Mouse (Mus musculus): ENCODE results near the gene Macrod2.

- no peak for TF ChIP-seq POLR2A (IDR thresholded peaks at IDR 0.05; ENCODE audit: insufficient read depth, low read depth, low read length)
- TF ChIP-seq CTCF (IDR thresholded peaks at IDR 0.05; ENCODE audit: insufficient read depth, low read depth, low read length): no peak
These were observed 1540.0 kb downstream of the Macrod2 start for GRCm38 (mm10) chr2:141935130-141935529.
